Mouse (Mus musculus) cerebellum, postnatal 25 days (tissue): ENCODE data around the gene Cyth3.
A peak's percentile ranks its signal among the peaks of the same experiment; 100 is the strongest.

Experiments
- DNase-seq, 2 experiments: peaks; one replicate each; pipeline ENCODE4 v3.0.0; 2021; ENCODE audit warnings: mixed read lengths in 2 of 2

Gene Cyth3

DNA sequence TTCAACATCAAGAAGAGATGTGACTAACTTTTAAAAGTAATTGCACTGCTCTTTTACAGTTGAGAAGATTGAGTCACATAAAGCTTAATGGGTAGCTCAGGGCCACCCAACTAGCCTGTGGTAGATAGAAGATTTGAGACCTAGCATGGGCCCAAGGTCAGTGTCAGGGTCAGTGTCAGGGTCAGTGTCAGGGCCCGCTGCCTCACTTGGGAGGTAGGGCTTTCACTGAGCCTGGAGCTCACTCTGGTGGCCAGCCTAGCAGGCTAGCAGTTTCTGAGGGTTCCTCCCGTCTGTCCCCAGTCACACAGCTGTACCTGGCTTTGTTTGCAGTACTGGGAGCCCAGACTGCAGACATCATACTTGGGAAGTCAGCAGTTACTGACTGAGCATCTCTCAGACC lies 47.1 kb downstream of the Cyth3 start:
- no peak for DNase-seq

DNA sequence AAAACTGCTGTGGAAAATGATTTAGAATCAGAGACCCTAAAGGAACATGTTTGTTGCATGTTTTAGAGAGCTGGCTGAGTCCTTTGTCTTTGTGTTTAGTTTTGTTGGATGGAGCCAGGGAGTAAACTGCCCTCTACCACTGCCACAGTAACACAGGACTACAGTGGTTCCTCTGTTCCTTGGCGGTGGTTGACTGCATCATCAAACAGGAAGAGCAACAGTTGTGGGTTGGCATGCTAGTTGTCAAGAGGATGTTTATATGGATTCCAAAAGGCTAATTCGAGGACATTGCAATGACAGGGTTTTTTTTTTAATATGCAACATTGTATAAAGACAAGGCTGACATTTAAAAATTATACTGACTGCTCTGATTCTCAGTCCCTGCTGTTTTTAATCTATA lies 47.6 kb downstream of the Cyth3 start:
- no peak for DNase-seq

DNA sequence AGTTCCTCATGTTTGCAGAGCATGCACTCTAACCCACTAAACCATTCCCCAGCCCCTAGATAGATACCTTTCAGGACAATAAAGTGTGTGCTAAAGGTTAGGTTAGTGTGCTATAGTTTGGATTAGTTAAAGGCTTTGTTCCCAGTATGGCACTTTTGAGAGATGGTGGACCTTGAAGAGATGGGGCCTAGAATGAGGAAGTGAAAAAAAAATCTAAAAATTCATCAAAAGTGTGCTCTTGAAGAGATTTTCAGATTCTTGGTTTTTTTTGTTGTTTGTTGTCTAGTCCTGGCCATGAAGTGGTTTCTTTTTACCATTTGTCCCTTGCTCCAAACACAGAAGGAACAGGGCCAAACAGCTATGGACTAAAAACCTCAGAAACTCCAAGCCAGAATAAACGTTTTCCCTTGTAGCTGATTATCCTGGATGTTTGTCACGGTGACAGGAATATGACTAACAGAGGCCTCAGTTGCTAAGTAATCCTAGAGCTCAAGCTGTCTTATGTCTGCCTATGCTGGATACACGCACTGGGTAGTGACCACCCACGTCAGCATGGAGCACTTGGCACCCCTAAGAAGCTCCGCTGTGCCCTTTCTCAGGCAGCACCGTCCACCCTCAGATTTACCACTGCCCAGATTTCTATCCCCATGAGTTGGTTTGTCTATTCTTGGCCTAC lies 48.6 kb downstream of the Cyth3 start:
- no peak for DNase-seq

DNA sequence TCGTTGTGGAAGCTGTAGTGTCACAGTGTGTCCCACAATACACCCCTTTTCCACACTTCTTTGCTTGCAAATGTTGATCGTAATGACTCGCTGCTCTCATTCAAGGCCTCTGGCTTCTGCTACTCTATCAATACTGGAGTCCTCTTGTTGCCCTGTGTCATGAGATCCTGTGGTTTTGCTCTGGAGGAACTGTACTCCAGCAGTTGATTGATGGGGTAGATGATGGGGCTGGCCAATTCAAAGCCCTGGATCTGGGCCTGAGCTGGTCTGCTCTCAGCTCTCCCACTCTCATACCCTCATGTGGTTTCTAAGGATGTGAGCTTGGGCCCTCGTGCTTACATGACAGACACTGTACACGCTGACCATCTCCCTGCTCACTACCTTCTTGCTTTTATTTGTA lies 52.3 kb downstream of the Cyth3 start:
- no peak for DNase-seq

DNA sequence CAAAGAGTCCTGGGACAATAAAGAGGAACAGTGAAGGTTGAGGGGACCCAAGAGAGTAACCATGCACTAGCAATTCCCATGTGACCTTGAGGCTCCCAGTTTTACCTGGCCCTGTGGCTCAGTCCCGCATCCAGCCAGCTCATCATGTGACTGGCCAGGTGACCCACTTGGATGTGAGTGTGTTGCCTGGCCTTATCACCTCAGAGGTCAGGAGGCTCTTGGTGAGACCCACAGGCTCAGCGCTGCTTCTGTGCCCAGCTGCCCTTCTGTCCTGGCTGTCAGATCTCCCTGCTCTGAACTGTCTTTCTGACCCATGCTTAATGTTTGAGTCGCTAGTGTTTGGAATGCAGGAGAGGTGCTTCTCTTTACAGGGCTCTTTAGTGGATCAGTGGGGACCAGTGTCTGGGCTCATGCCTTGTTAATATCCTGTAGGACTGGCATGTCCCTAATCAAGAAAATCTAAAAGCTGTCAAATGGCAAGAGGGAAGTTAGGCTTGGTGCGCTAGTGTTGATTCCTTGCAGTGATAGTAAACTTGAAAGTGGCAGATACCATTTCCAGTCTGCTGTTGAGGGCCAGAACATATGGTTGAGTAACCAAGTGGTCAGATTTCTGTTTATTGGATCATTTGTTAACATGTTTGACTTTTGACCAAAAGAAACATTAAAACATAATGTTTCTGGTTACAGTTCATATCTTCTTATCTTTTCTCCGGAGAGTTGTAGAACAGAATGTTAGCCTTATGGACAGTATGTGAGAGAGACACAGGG lies 54.2 kb downstream of the Cyth3 start:
- DNase-seq = no peak

DNA sequence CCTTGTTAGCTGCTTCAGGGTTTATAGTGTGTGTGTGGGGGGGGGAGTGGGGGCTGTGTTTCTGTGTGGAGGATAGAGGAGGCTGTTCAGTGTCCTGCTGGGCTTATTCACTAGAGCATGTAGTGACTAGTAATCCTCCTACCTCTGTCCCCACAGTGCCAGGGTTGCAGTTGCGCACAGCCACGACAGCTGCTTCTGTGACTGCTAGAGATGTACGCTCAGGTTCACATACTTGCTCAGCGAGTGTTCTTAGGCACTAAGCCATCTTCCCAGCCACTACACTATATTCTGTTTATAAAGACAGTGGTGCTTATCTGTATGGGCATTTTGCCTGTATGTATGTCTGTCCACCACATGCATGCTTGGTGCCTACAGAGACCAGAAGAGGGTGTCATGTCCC lies 55.1 kb downstream of the Cyth3 start:
- DNase-seq = no peak

DNA sequence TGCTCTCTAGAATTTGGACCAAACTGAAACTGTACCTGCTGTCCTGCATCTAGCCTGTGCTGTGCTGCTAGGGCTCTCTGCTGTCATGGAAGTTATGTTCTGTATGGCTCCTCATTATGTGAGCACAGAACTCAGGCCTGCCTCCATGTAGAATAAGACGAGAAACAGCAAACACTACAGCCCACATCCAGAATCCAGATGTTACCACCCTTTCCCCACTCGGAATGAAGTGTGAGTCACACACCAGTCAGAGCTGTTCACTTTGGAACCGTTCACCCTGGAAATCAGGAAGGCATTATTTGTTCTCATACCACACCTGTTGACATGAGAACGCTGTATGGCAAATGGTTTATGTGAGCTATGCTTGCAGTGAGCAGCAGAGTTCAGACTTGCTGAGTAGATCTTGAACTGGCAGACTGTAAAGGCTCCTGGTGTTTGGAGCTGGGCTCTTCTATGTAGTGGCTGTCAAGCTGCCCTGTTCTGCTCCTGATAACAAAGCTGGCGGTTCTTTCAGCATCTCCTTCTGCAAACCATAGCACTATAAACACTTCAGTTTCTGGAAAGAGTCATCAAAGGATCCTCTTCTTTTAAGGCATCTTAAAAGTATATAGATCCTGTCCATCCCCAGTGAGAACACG lies 56.5 kb downstream of the Cyth3 start:
- DNase-seq = no peak

DNA sequence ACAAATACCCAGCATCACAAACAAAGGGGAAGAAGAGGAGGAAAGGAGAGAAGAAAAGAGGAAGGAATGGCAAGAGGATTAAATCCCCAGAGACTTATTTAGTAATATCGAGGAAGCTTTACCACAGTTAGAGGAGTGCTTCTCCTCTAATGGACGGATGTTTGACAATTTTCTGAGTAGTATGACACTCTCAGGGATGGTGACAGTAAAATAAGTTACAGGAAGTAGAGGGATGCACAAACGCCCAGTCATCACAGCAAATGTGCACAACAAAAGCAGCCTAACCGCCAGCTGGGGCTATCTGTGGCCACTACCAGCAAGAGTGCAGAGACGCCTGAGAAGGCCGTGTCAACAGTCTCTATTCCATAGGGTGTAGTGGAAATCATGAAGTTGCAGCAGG lies 57.4 kb downstream of the Cyth3 start:
- DNase-seq = no peak

DNA sequence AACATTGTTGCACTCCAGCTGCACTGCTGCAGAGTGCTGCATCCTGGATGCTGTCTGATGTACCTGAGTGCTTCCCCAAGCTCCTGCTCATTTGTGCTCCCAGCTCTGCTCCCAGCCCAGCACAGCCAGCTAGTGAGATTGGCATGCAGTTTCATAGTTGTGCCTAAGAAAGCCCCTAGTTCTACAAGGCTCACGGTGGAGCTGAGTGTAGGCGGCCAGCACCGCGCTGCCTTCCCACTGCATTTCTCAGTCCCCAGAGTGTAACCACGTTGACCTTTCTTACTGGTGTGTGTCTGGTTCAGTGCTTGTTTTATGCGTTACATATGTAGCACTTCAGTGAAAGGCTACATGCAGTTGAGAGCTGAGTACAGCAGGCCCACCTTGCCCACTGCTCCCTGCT lies 61.4 kb downstream of the Cyth3 start:
- DNase-seq = no peak

DNA sequence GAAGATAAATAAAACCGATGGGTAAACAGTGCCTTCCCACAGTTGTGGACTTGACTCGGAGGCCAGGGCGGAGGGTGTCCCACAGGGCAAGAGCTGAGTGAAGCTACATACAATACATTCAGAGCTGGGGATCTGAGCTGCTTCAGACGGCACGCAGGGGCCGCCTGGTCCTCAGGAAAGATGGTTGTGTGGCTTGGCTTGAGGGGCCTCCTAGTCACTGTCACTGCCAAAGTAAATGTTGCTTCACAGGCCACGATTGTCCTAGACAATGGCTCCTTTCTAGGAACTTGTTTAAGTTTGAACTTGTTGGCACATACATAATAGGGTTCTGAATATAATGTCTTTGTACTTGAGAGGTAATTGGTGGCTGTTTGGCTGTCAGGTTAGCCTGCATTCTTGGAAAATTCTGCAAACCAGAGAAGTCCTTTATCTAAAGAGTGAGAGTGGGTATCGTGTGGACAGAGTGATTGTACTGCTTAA lies 62.7 kb downstream of the Cyth3 start:
- DNase-seq = no peak

DNA sequence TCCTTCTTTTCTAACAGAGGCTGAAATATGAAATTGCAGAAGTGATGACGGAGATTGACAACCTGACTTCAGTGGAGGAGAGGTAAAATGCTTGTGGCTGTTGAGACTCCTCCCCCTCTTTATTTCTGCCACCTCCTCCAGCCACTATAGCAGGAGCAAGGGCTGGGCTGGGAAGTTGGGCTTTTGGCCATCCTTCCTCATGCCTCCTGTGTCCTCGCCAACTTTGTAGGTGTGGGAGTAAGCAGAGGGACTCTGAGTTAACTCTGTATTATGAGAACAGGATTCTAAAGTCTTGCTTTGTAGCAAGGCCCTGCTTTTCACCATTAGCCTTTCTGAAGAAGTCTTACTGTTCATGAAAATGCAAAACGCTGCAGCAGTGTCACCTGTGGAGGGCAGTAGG lies 64.2 kb downstream of the Cyth3 start:
- no peak for DNase-seq

DNA sequence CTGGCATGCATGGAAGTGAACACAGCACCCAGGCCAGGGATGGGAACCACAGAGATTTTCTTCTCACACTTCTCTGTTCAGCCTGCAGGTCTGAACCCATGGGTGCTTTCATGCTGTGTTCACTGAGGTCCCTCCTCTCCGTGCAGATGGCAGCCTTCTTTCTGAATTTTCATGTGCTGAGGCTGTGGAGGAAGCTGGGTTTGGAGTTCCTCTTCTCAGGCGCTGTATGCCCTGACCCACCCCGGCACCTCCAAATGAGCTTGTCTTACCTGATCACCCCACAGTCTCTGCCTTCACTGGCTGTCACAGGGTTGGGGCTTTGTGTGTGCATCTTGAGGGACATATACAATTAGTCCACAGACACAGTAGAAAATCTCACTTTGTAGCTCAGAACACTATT lies 65.3 kb downstream of the Cyth3 start:
- no peak for DNase-seq

DNA sequence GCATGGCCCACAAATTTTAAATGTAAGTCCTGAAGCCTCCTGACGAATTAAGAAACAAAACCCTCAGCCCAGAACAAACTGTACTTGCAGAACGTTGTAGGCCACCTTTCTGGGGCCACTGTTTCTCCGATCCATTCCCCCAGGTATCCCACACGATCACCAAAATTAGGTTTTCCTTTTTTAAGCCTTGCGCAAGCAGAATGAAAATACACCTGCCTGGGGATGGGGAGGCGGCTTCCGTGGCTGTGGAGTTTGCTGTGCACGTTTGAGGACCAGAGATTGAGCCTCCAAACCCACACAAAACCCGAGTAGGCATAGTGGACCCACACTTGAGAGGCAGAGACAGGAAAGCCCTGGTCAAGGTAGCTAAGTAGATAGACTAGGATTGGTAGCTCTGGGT lies 68.1 kb downstream of the Cyth3 start:
- DNase-seq = no peak

DNA sequence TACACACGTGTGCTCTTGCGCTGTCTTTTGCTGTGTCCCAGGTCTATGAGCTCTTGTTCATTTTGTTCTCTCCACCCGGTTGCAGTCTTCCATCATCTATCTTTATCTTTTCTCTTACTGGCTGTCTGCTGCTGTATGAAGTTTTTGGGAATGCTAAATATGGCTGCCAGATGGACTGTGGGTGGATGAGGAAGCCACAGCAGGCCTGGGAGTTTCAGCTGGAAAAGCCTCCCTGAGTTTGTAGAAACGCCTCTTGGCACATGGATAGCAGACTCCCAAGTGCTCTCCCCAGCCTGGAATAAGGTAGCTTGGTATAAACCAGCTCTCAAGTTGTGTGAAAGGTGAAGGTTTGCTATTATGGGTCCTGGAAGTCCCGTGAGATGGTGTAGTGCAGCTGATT lies 68.7 kb downstream of the Cyth3 start:
- no peak for DNase-seq

DNA sequence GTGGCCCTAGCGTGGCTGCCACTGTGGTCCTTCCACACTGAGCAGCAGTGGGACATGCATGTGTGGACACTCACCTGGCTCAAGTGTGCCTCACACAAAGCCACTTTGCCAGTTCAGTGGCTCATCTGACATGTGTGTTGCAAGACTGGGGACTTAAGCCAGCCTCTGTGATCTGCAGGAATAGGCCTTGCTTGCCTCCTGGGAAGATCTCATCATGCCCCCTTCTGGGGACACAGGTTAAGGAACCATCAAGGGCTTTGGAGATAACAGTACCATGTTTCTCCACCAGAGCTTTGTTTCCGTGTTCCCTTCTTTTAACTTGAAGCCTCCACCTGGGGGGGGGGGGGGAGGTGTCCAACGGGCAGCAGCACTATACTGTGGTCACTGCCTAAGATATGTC lies 74.1 kb downstream of the Cyth3 start:
- DNase-seq = no peak

DNA sequence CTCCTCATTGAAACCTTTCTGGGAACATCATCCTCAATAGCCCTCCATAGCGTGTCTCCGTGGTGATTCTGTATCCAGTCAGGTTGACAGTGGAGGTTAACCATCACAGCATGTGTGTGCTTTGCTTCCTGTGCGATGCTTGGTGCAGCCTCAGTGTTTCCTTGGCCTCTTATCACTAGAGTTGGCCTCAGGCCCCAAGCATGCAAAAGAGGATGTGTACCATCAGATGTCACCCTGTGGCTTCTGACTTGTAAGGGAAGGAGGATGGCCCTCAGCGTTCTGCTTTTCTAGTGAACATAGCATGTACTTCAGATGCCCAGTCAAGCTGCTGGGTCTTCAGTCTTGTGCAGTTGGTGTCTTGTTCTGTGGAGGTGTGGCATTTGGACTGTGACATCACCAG lies 76.2 kb downstream of the Cyth3 start:
- DNase-seq = no peak

DNA sequence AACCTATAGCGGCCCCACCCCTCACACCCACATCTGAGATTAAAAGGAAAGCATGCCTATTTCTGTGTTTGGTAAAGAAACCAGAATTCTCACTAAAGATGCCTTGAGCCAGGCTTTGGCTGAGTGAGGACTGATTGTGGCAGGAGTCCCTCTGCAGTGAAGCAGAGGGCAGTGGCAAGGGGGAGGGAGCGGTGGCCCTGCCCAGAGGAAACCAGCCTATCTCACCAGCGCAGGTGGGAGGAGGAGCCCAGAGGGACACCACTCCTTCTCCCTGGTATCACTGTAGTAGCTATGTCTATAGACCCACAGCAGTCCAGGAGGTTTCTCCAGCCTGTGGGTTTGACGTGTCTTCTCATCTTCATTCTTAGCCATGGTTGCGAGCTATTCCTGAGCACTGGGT lies 78.0 kb downstream of the Cyth3 start:
- no peak for DNase-seq

DNA sequence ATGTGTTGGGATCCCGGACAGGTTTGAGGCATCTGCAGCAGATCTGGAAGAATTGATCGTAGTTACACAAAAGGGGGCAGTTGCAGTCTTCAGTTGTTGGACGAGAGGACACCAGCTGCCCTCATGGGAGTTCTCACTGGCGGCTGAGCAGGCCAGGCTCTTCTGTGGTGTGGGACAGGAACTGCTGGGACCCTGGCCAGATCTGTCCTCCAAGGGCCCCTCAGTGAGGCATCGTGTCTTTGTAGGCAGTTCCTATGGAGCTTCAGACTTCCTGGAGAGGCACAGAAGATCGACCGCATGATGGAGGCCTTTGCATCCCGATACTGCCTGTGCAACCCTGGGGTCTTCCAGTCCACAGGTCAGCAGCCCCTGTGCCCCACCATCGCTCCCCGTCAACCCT lies 78.8 kb downstream of the Cyth3 start:
- no peak for DNase-seq

DNA sequence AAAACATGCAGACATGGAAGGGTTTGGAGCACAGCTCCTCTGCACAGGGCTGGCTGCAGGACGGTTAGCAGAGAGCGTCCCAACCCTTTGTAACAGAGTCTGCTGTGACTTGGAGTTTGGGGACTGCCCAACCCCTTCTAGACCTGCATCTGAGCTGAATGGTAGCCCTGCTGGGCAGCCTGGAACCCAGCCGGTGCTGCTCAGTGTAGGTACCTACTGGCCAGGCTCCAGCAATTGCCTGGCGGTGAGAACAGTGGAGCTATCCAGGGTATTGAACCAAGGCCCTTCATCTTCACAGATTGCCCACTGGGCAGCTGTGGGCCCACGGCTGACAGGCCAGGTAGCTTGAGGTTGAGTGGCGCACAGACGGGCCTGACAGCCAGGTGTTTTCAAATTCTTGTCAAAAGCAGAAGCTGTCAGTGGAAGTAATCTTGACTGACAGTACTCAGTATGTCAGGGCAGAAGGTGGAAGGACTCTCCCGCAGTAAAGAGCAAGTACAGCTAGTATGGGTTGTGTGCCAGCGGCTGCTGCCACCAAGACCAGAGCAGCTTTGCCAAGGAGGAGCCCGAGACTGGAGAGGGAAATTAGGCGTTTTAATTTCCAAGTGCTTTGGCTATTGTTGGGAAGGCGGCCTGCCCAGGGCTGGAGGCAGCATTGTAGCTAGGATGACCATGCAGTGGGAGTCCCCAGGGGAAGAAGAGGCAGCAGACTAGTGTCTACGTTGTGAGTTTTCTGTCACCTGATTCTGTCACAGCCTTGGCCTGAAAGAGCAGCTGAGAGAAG lies 82.8 kb downstream of the Cyth3 start:
- DNase-seq = peak; percentile 70 to 79

DNA sequence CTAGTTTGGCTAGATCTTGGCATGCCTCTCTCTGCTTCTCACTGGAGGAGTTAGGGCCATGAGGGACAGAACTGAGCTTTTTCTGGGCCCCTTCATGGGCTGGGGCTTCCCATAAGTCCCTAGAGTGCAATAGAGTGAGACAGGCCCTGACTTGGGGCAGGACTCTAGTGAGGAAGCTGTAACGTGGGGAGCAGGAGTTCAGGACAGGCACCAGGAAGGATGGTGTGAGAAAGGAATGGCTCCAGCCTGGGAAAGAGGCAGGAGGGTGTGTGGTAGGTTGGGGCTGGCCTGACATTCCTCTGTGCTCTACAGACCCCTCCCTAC lies 83.4 kb downstream of the Cyth3 start:
- DNase-seq = no peak

DNA sequence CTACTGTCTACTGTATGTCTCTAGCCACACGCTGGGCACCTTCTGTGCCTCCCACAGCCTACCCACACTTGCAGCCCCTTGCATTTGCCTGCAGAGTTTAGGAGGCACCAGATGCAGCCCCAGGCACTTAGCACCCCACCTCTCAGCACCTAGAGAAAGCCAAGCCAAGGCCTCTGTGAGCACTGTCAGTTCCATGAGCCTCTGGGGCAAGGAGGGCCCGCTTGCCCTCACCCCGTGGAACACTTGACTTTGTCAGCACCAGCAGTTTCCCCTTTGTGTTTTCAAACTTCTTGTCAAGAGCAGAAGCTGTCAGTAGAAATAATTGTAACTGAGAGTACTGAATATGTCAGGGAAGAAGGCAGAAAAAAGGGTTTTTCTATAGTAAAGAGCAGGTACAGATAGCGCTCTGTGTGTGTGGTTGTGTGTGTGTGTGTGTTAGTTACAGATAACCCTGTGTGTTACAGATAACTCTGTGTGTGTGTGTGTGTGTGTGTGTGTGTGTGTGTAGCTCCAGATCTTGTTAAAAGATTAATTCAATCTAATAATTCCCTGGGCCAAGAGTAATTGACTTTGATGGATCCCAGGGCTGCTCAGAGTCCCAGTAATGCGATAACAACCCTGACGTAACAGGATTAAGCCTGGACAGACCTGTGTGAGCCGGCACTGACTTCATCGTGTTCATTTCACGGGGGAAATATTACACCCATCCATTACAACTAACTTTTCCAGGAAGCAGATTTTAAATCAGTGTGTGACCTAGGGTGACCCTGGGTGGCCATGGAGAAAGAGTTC lies 84.0 kb downstream of the Cyth3 start:
- no peak for DNase-seq

DNA sequence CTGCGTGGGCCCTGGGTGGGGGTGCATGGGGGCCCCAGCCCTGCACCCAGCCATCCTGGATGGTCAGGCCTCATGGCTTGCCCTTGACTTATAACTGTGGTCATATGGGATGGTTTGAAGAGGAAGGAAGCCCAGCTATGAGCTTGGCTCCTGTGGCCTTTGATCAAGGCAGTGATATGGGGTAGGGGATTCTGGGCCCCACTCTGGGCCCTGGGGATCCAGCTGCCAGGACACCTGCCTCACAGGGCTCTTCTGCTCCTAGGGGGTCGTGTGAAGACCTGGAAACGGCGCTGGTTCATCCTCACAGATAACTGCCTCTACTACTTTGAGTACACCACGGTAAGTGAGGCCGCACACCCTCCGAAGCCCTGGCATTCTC lies 84.6 kb downstream of the Cyth3 start:
- no peak for DNase-seq

DNA sequence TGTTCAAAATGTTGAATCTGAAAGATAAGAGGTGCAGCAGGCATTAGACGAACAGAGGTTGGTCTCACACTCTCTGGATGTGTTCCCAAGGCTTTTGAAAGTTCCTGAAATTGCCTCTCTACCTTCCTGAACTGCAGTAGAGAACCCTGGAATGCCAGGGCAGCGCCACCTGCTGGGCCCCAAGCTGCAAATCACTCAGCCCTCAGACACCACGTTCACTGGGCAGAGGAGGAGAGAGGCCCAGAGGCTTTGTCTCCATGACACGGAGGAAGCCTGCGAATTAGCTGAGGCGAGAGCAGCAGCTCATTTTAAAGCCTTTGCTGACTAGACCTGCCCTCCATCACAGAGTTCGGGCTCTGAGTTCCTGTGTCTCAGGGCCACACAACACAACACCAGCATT lies 89.1 kb downstream of the Cyth3 start:
- peak; percentile 64 to 77 for DNase-seq
